Mouse (Mus musculus) monocyte, adult 5-6 weeks (primary cell): ENCODE results near the gene Anxa3. TPM values are rescaled to one million over a fixed set of nuclear protein-coding genes. Genes with fewer than 3 reads are reported as not detected.
A peak's percentile ranks its signal among the peaks of the same experiment; 100 is the strongest.

Experiments used
- ATAC-seq: fragments of 153-309, 156-312 bp; replicated peaks from 2 replicates; pipeline ENCODE4 v1.8.0; 2017; ENCODE audit warnings: mild to moderate bottlenecking; ENCODE audit not compliant: low TSS enrichment, insufficient number of reproducible peaks, severe bottlenecking, poor library complexity, low FRiP score
- total RNA-seq: library from RNA; stranded (forward); fragments of 200-1000, 200-491, 200-594 nt; gene quantifications from 3 replicates; pipeline ENCODE4 v1.2.3, GENCODE M21; 2017

Anxa3 gene
- 9.9 to 17.1 TPM (median 16.4 TPM) in 3 replicates for total RNA-seq

DNA sequence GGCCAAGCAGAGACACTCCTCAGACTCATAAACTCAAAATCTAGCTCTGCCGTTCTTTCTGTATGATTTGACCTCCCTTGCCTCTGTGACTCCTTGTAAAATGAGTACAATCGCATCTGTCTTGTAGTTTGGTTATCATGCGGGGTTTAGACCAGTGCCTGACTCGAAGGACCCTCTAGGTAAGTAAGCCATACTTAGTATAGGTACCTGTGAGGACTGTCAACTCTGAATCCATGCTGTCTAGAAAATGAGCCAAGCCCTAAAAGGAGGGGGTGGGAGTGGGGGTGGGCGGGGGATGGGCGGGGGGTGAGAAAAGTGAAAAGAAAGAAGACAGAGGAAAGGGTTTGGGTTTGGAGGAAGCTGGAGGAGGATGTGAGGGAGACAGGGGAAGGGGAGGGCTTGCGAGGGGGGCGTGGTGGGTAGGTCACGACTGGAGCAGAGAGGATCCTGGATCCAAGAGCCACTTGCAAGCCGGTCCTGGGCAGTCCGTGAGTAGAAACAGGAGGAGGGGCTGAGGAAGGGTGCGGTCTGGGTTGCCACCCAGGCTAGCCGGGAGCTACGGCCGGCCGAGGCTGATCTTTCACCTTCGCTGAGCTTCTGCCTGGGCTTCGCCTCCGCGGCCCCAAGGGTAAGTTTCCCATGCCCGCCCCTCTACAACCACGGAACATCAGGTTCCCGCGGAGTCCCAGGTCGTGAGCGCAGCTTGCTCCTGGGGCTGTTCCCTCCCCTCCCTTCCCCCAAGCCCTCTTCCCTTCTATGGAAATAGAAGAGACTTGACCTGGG lies at the start of gene Anxa3:
Anxa3 (plus strand) TSS at position 404 of the 783 bp plus-strand sequence.
- peak; percentile 34; the same call in 1 of the 2 replicates for ATAC-seq

- ATAC-seq, result no peak
Measured at GRCm38 (mm10) chr5:96747195-96747984, 45.7 kb upstream of the Anxa3 start.

DNA sequence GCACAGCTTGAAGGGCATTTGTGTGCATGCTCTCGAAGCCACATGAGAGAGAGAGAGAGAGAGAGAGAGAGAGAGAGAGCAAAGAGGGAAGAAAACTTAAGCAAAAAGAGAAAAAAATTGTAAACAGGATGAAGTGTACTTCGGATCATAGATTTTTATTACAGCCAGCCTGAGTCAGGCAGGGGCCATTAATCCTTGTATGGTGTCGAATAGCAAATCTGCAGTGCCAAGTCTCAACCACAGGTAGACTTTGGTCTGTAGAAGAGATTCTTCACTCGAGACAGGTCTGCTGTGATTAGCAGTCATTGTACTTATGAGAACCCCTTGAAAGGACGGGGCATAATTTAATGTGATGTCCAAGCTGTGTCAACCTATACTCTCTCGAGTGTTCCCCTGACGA lies 35.5 kb upstream of the Anxa3 start:
- no peak for ATAC-seq

DNA sequence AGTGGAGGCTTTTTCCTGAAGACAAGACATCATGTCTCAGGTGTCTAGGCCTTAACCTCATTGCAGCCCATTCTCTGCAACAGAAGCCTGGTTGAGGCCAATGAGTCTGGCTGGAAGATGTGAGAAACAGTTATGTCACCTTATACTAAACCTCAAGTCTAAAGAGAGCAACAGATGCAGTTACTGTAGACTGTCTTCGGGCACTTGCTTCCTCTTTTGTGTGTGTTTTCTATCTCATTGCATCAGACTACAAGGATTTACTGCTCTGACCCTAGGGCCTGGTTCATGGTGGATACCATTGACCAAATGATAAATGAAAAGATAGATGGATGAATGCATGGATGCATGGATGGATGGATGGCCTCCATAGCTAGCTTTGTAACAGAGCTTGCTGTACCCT lies 31.1 kb upstream of the Anxa3 start:
- ATAC-seq, result no peak

DNA sequence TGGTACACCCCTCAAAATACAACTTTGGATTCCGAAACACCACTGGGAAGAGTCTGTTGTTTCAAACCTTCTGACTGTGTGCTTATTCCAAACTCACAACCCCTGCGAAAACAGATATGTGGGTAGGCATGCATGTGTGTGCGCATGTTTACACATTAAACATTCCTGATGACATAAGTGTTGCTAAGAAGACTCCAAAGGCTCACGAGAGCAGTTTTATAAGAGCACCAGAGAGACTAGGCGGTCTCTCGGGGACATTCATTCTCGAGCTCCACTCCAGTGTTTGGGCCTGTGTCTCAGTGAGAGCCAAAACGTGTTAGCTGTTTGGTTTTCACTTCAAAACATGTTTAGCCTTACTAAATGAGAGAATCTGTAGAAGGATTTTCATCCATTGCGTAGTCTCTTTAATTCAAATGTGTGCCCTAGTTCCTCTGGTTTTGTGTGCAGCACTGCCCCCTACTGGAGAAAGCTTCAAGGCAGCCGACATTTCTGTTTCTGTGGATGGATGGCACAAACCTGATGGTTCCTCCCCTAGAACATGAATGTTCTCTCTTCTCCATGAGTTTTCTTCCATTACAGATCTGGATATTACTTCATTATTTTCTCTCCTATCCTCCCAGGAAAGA lies 24.2 kb upstream of the Anxa3 start:
- no peak for ATAC-seq

GRCm38 (mm10) chr5:96783506-96784288 lies 9.4 kb upstream of the Anxa3 start:
- ATAC-seq, result no peak

GRCm38 (mm10) chr5:96785096-96785495 lies 8.0 kb upstream of the Anxa3 start:
- ATAC-seq, result no peak

- ATAC-seq, result peak; percentile 44; the same call in 1 of the 2 replicates
Measured at GRCm38 (mm10) chr5:96792422-96792821, 717 bp upstream of the Anxa3 start.

DNA sequence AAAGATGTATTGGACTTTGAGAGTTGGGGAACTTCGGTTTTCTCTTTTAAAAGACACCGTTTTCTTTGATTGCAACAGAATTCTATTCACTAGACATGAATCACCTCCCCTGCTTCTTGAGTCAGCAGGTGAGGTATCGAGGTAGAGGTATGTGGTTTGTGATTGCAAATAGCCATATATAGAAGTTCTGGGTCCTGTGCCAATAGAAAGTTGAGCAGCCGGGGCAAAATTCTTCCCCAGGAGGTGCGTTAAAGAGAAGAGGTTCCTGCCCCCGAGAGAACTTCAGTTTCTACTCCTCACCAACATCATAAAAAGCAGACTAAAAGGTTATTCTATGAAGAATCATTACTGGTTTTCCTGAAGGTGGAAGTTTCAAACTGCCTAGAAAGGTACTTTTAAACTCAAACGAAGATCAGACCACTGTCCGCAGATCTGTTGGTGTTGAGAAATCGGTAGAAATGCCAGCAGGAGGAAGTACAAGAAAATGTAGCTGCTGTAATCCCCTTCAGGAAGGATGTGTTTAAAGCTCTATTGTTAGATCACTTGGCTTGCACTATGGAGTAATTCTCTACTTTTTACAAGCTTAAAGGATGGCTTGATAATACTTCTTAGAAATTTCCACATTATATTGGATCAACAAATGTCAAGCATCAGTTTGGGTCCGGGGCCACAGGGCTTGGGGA lies 955 bp downstream of the Anxa3 start:
- no peak for ATAC-seq

- no peak for ATAC-seq
Measured at GRCm38 (mm10) chr5:96795752-96796151, 2.6 kb downstream of the Anxa3 start.

GRCm38 (mm10) chr5:96797465-96797864 lies 4.3 kb downstream of the Anxa3 start:
- ATAC-seq, result no peak

DNA sequence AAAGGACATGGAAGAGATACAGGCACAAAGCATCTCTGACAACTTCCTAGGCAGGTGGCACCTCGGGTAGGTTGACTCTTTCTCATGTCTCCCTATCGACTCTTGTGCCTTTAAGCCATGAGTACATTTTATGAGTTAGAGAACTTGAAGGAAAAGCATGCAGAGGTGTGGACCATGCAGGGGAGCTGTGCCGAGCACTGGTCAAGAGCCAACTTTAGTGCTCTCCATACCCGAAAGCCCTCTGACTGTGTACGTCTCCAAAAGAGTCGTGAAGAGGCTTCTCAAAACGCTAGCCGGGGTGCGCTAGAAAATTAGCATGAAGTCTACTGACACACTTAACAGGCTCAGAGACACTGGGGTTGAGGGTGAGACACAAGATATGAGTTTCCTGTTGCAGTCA lies 6.0 kb downstream of the Anxa3 start:
- no peak for ATAC-seq

GRCm38 (mm10) chr5:96799969-96800368 lies 6.8 kb downstream of the Anxa3 start:
- no peak for ATAC-seq

DNA sequence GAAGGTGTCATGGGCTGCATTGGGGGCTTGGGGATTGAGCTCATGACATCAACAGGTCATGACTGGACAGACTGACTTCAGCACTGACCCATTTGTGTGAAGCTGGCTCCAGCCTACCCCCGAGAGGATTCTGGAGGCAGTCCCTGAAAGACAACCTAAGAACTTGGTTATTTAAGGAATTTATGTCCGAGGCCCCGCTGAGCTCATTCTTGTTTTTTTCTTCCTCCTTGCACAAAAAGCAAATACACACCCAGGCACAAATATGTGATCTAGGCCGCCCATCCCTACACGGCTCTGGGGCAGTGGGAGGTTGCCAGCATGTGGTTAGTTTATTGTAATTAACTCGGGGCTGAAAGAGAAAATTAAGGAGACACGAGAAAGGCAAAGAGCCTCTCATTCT lies 9.0 kb downstream of the Anxa3 start:
- no peak for ATAC-seq

DNA sequence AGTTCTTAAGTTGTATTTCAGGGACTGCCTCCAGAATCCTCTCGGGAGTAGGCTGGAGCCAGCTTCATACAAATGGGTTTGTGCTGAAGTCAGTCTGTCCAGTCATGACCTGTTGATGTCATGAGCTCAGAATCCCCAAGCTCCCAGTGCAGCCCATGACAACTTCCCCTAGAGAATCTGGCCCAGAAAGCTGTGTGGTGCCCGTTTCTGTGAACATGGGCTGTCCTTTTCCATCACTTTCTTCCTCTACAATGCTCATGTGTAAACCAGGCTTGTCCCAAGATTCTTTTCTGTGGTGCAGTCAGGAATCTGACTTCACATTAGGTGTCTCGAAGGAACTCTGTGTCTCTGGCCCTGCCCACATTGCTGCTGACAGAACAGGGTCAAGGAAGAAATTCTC lies 10.0 kb downstream of the Anxa3 start:
- no peak for ATAC-seq

GRCm38 (mm10) chr5:96804304-96804703 lies 11.2 kb downstream of the Anxa3 start:
- no peak for ATAC-seq

- ATAC-seq, result no peak
Measured at GRCm38 (mm10) chr5:96804813-96805212, 11.7 kb downstream of the Anxa3 start.

- no peak for ATAC-seq
Measured at GRCm38 (mm10) chr5:96810620-96811019, 17.5 kb downstream of the Anxa3 start.
